ENCODE assay signal across 8 mouse cellular contexts in the genomic region with DNA sequence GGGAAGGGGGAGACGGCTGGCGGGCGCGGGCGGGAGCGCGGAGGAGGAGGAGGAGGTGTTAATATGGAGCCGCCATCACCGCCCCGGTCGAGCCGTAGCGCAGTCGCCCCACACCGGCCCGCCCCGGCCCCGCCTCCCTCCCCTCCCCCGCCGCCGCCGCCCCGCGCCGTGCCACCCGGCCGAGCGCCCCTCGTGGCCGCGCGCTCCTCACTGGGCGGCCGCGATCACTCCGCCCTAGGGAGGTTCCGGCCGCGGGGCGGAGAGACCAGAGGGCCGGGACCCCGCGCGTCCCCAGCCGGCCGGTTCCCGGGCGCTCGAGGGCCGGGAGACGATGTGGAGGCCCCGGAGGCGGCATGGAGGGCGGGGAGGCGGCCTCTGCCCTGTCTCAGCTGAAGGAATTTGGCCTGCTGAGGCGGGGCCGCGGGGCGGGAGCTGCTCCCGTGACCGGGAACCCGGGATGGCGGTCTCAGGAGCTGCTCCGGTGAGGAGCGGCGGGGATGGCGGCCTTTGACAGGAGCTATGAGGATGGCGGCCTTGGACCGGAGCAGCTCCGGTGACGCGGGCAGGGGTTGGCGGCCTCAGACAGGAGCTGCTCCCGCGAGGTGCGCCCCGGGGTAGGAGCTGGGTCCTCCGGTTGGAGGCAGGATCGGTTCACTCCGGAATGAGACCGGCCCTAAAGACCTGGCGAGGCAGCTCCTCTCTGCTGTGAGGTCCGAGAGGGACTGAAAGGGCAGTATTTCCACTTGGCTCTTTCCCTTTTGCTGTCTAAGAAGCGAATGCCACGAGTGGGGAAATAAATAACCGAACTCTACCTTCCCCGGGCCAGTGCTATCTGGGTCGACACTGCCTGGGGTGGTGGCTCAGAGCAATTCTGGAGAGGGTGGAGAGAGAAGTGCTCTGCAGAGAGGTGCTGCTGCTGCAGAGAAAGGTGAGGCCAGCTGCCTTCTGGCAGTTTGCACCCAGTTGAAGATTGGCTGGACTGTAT. TPM values are rescaled to one million over a fixed set of nuclear protein-coding genes. Genes with fewer than 3 reads are reported as not detected.
A peak's percentile ranks its signal among the peaks of the same experiment; 100 is the strongest.
DNase-seq lines count a peak whose midpoint lies in the region; ATAC-seq lines count a peak whose summit lies in the region.

Gene Rcor3 (minus strand): TSS at position 137 of the 985 bp plus-strand sequence.

- DNase-seq in Muller cell, postnatal 12 days (ENCODE audit: inconsistent ontology term) = peak; percentile 93
- DNase-seq in cerebellum, adult 9-11 months = peak; percentile 87
- DNase-seq in frontal cortex, postnatal 10 days (ENCODE audit: low spot score in 2 of 2) = peak; percentile 68 to 77
- DNase-seq in layer of hippocampus, postnatal 14 days (ENCODE audit: low spot score in 2 of 2) = peak; percentile 77 to 82
- peak; percentile 84 for DNase-seq in lung, postnatal 14 days
- DNase-seq in retina, adult 2 months (ENCODE audit: low read depth, low spot score) = peak; percentile 73
- DNase-seq in thymus, postnatal 36 days = peak; percentile 74 to 76

- H3K36me3 ChIP-seq in hindbrain, embryonic 12.5 days = peaks cover 4% of the 10 kb centered on the region; the same call in 1 of the 2 replicates

- WGBS in hindbrain, embryonic 12.5 days = under 1% methylated on average over 62 of the region's 88 CpGs

- ATAC-seq in hindbrain, embryonic 12.5 days (ENCODE audit: low FRiP score) = peak; percentile 84

- no peaks in the 10 kb centered on the region for H3K9me3 ChIP-seq in hindbrain, embryonic 12.5 days (replicated peaks)

- H3K4me2 ChIP-seq in hindbrain, embryonic 12.5 days (replicated peaks) = peak within 1 kb of the TSS; percentile 92

- no peaks in the 10 kb centered on the region for H3K27me3 ChIP-seq in hindbrain, embryonic 12.5 days

- H3K9ac ChIP-seq in hindbrain, embryonic 12.5 days = peak within 1 kb of the TSS; percentile 94

- peaks cover 13% of the 10 kb centered on the region for H3K4me1 ChIP-seq in hindbrain, embryonic 12.5 days

- H3K27ac ChIP-seq in hindbrain, embryonic 12.5 days = peak within 1 kb of the TSS; percentile 99

- H3K4me3 ChIP-seq in hindbrain, embryonic 12.5 days = peak within 1 kb of the TSS; percentile 72

RNA-seq across cellular contexts. Expression of gene Rcor3, which starts in this region (rescaled TPM):
- 28.3 and 32.6 TPM in 2 replicates for polyA plus RNA-seq in hindbrain, embryonic 12.5 days (2016; fragmentation: Nextera tagmentation; extraction: Ambion mirVana)
- 10 to 100 TPM; 45.3 to 55.8 TPM for total RNA-seq in layer of hippocampus, postnatal 14 days (2021)

Comparison
In these comparisons a context has a peak if more than half of its experiments do, and no peak if none do; other contexts are left out.
1. Peak in every context shown above with its lines: DNase-seq, ATAC-seq, H3K4me3 ChIP-seq and H3K27ac ChIP-seq.